Mouse (Mus musculus): ENCODE results near the gene Ddr1.

DNA sequence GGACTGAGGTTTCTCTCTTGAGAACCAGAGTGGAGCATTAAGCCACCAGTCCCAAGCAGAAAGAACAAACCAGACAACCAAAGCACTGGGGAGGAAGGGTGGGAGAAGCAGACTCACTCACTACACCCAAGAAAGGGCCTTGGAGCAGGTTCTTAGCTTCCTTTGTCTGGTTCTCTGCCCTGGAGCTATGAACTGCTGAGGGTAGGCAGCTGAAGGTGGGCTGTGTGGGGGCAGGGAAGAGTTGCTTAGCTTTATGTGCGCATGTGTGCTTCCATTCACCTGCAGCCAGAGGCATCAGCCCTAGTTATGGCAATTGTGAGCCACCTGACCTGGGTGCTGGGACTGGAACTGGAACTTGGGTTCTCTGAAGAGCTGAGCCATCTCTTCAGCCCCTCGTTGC, 51.3 kb downstream of the Ddr1 start:
- TF ChIP-seq CTCF (IDR thresholded peaks at IDR 0.05; ENCODE audit: low read depth) (no peak), EP300 (IDR thresholded peaks at IDR 0.05; ENCODE audit: low read depth) (no peak)

Data from liver, embryonic 14.5 days (tissue).